Mouse (Mus musculus): ENCODE measurements around the gene Fam131b. TPM values are rescaled to one million over a fixed set of nuclear protein-coding genes. Genes with fewer than 3 reads are reported as not detected.

Gene Fam131b
- polyA plus RNA-seq, 1 experiment from 2014 or later, result 0.13 TPM

GRCm38 (mm10) chr6:42350968-42351775, 26.7 kb upstream of the Fam131b start:
- Histone ChIP-seq H3K9ac (peak overlapping the region; percentile 92), H3K36me3 (ENCODE audit: insufficient read depth) (peaks cover 48% of the 10 kb centered on the region), H3K27ac (ENCODE audit: low read depth) (peak overlapping the region; percentile 99; the same call in 1 of the 2 replicates), H3K9me3 (ENCODE audit: low read depth, low read length) (no peaks in the 10 kb centered on the region), H3K4me1 (ENCODE audit: insufficient read depth) (peaks cover 29% of the 10 kb centered on the region), H3K4me2 (peak overlapping the region; percentile 85), H3K4me3 (ENCODE audit: low read depth, low read length) (peak overlapping the region; percentile 85), H3K27me3 (ENCODE audit: insufficient read depth, low read length) (no peaks in the 10 kb centered on the region)
- DNase-seq (no peak), ATAC-seq (ENCODE audit: insufficient read depth) (no peak)
- WGBS, result 35% methylated on average over 13 of the region's 13 CpGs
- no peak for TF ChIP-seq CTCF (IDR thresholded peaks at IDR 0.05; ENCODE audit: low read depth)

- peaks cover 40% of the 10 kb centered on the region for H3K36me3 ChIP-seq (ENCODE audit: insufficient read depth)
- ATAC-seq (ENCODE audit: insufficient read depth), result peak; percentile 18
- H3K4me2 ChIP-seq, result peak overlapping the region; percentile 85
- H3K4me1 ChIP-seq (ENCODE audit: insufficient read depth), result peaks cover 29% of the 10 kb centered on the region
- no peak for TF ChIP-seq CTCF (IDR thresholded peaks at IDR 0.05; ENCODE audit: low read depth)
- no peaks in the 10 kb centered on the region for H3K27me3 ChIP-seq (ENCODE audit: insufficient read depth, low read length)
- WGBS, result 1% methylated on average over 48 of the region's 72 CpGs
- peak overlapping the region; percentile 99 for H3K27ac ChIP-seq (ENCODE audit: low read depth)
- H3K9ac ChIP-seq, result peak overlapping the region; percentile 92
- no peaks in the 10 kb centered on the region for H3K9me3 ChIP-seq (ENCODE audit: low read depth, low read length)
- peak overlapping the region; percentile 85 for H3K4me3 ChIP-seq (ENCODE audit: low read depth, low read length)
- peak; percentile 97 for DNase-seq
These were observed 25.9 kb upstream of the Fam131b start for GRCm38 (mm10) chr6:42350021-42350967.

- Histone ChIP-seq H3K9ac (peak within 1 kb of the TSS; percentile 92), H3K4me3 (ENCODE audit: low read depth, low read length) (peak within 1 kb of the TSS; percentile 85), H3K27me3 (ENCODE audit: insufficient read depth, low read length) (no peaks in the 10 kb centered on the region), H3K4me2 (peak within 1 kb of the TSS; percentile 85), H3K4me1 (ENCODE audit: insufficient read depth) (peaks cover 28% of the 10 kb centered on the region), H3K36me3 (ENCODE audit: insufficient read depth) (peaks cover 32% of the 10 kb centered on the region), H3K9me3 (ENCODE audit: low read depth, low read length) (no peaks in the 10 kb centered on the region), H3K27ac (ENCODE audit: low read depth) (peak within 1 kb of the TSS; percentile 99)
- 0% methylated on average over 31 of the region's 36 CpGs for WGBS
- ATAC-seq (ENCODE audit: insufficient read depth) (peak; percentile 95), DNase-seq (peak; percentile 95)
- TF ChIP-seq CTCF (IDR thresholded peaks at IDR 0.05; ENCODE audit: low read depth), result peak; percentile 64
These were observed 25.1 kb upstream of the Fam131b start, which contains the start of gene Zyx for GRCm38 (mm10) chr6:42349426-42350020. Zyx (plus strand) TSS chr6:42349630.

DNA sequence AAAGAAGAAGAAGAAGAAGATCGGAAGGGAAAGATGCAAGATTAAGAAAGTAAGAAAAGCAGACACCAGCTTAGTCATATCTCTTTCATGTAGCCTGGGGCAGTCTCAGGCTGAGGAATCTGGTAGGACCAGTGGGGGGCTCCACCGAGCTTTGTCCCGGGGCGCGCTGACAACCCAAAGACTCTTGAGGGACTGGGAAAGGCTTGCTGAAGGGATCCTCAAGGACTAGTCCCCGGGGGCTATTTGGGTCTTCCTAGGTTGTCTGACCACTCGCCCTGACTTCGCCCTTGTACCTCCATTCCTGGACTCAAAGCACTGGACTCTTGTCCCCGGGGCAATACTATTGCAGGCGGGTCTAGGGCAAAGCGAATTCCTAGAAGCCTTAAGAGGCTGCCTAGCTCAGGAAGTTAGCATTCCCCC, 24.6 kb upstream of the Fam131b start:
- Histone ChIP-seq H3K36me3 (ENCODE audit: insufficient read depth) (peaks cover 27% of the 10 kb centered on the region), H3K27me3 (ENCODE audit: insufficient read depth, low read length) (no peaks in the 10 kb centered on the region), H3K9me3 (ENCODE audit: low read depth, low read length) (no peaks in the 10 kb centered on the region), H3K27ac (ENCODE audit: low read depth) (peak overlapping the region; percentile 99), H3K4me1 (ENCODE audit: insufficient read depth) (peaks cover 25% of the 10 kb centered on the region), H3K9ac (peak overlapping the region; percentile 92), H3K4me2 (peak overlapping the region; percentile 85), H3K4me3 (ENCODE audit: low read depth, low read length) (peak overlapping the region; percentile 85)
- 0% methylated on average over 11 of the region's 11 CpGs for WGBS
- peak; percentile 89 for DNase-seq
- TF ChIP-seq CTCF (IDR thresholded peaks at IDR 0.05; ENCODE audit: low read depth), result peak; percentile 61
- ATAC-seq (ENCODE audit: insufficient read depth), result peak; percentile 52

DNA sequence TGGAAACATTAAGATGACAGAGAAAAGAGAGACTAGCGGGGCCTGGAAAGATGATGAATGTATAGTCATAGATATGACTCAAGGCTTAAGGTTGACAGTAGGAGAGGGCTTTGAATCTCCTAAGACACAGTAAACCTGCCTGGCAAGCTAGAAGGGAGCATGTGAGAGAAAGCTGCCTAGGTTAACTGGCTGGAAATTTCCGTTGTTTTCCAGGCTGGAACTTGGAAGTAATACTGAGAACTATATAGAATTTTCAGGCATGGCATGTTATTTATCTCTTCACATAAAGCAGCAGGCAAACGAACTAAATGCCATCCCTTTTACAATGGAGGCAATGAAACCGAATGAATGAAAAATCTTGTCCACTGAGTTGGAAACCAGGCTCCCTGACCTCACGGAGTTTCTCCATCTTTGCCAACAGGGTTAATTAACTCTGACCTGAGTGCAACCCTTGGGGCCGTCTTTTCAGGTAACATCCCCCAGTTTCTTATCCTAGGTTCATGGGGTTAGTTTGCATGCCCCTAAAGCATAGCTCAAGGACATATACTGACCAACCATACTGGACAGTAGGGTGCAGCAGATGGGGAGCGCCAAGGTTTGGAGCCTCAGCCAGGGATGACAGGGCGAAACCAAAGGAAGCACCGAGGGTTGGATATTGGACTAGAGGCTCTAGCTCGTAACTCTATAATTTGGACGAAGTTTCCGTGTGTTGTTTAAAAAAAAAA, 24.0 kb upstream of the Fam131b start:
- no peak for TF ChIP-seq CTCF (IDR thresholded peaks at IDR 0.05; ENCODE audit: low read depth)
- peak overlapping the region; percentile 85 for H3K4me3 ChIP-seq (ENCODE audit: low read depth, low read length)

DNA sequence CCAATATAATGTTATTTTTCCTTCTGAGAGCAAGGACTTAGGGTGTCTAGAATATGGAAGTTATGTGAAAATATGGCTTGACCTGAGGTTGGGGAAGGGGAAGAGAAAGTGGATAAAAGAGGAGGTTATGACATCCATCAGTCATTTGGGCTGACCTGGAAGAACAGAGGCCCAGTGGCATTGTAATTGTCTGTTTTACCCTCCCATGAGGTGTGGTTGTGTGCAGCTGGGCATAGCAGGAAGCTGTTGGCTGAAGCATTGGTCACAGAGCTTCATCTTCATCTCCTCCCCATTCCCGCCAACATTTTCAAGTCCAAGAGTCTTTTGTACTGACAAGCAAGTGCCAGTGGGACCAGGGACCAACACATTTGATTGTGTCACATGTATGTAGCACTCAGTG, 19.8 kb upstream of the Fam131b start:
- no peak for DNase-seq
- no peaks in the 10 kb centered on the region for H3K4me1 ChIP-seq (ENCODE audit: insufficient read depth)
- ATAC-seq (ENCODE audit: insufficient read depth), result no peak
- H3K4me2 ChIP-seq, result no peak overlapping the region
- no peak overlapping the region for H3K9ac ChIP-seq
- WGBS, result 95% methylated on average over 1 of the region's 1 CpGs
- no peaks in the 10 kb centered on the region for H3K27me3 ChIP-seq (ENCODE audit: insufficient read depth, low read length)
- H3K36me3 ChIP-seq (ENCODE audit: insufficient read depth), result no peaks in the 10 kb centered on the region
- no peak for TF ChIP-seq CTCF (IDR thresholded peaks at IDR 0.05; ENCODE audit: low read depth)
- H3K4me3 ChIP-seq (ENCODE audit: low read depth, low read length), result no peak overlapping the region
- H3K9me3 ChIP-seq (ENCODE audit: low read depth, low read length), result no peaks in the 10 kb centered on the region
- H3K27ac ChIP-seq (ENCODE audit: low read depth), result no peak overlapping the region

More for the DNA sequence above, 24.0 kb upstream of the Fam131b start:
- 39% methylated on average over 12 of the region's 12 CpGs for WGBS
- H3K27ac ChIP-seq (ENCODE audit: low read depth), result no peak overlapping the region
- peaks cover 24% of the 10 kb centered on the region for H3K36me3 ChIP-seq (ENCODE audit: insufficient read depth)
- H3K9ac ChIP-seq, result no peak overlapping the region; the same call in 1 of the 2 replicates
- peaks cover 19% of the 10 kb centered on the region for H3K4me1 ChIP-seq (ENCODE audit: insufficient read depth)
- DNase-seq (no peak), ATAC-seq (ENCODE audit: insufficient read depth) (no peak)
- no peaks in the 10 kb centered on the region for H3K9me3 ChIP-seq (ENCODE audit: low read depth, low read length)
- H3K4me2 ChIP-seq, result peak overlapping the region; percentile 85
- H3K27me3 ChIP-seq (ENCODE audit: insufficient read depth, low read length), result no peaks in the 10 kb centered on the region
